Mouse (Mus musculus) embryo, embryonic 11 days (tissue): Measurements from ENCODE around the gene Pde3a.
A peak's percentile ranks its signal among the peaks of the same experiment; 100 is the strongest.

Source experiments
- DNase-seq: peaks from one replicate; pipeline ENCODE4 v3.0.0-alpha.2; 2015

Gene Pde3a

GRCm38 (mm10) chr6:141248691-141249584 lies at the start of gene Pde3a:
TSS of gene Pde3a (plus strand) at chr6:141249269.
- DNase-seq, result no peak

- DNase-seq, result no peak
Measured at GRCm38 (mm10) chr6:141200173-141200615, 48.9 kb upstream of the Pde3a start.

- no peak for DNase-seq
Measured at GRCm38 (mm10) chr6:141207531-141207930, 41.5 kb upstream of the Pde3a start.

GRCm38 (mm10) chr6:141208283-141208872 lies 40.7 kb upstream of the Pde3a start:
- DNase-seq, result no peak

GRCm38 (mm10) chr6:141210021-141210420 lies 39.0 kb upstream of the Pde3a start:
- DNase-seq, result no peak

GRCm38 (mm10) chr6:141221081-141221480 lies 28.0 kb upstream of the Pde3a start:
- DNase-seq, result no peak

GRCm38 (mm10) chr6:141226851-141227657 lies 22.0 kb upstream of the Pde3a start:
- DNase-seq, result no peak

GRCm38 (mm10) chr6:141227658-141228005 lies 21.4 kb upstream of the Pde3a start:
- DNase-seq, result no peak

GRCm38 (mm10) chr6:141232756-141233382 lies 16.2 kb upstream of the Pde3a start:
- no peak for DNase-seq

- DNase-seq, result no peak
Measured at GRCm38 (mm10) chr6:141241809-141242208, 7.3 kb upstream of the Pde3a start.

- DNase-seq, result no peak
Measured at GRCm38 (mm10) chr6:141245089-141245488, 4.0 kb upstream of the Pde3a start.

GRCm38 (mm10) chr6:141246391-141246790 lies 2.7 kb upstream of the Pde3a start:
- no peak for DNase-seq

GRCm38 (mm10) chr6:141248081-141248480 lies 988 bp upstream of the Pde3a start:
- no peak for DNase-seq

GRCm38 (mm10) chr6:141249585-141250295 lies 671 bp downstream of the Pde3a start:
- peak; percentile 81 for DNase-seq

- DNase-seq, result no peak
Measured at GRCm38 (mm10) chr6:141250296-141250629, 1.2 kb downstream of the Pde3a start.

GRCm38 (mm10) chr6:141250984-141251383 lies 1.9 kb downstream of the Pde3a start:
- DNase-seq, result no peak

- no peak for DNase-seq
Measured at GRCm38 (mm10) chr6:141252520-141252919, 3.5 kb downstream of the Pde3a start.

GRCm38 (mm10) chr6:141254956-141255355 lies 5.9 kb downstream of the Pde3a start:
- no peak for DNase-seq

- no peak for DNase-seq
Measured at GRCm38 (mm10) chr6:141256896-141257295, 7.8 kb downstream of the Pde3a start.

- no peak for DNase-seq
Measured at GRCm38 (mm10) chr6:141257434-141258202, 8.5 kb downstream of the Pde3a start.

GRCm38 (mm10) chr6:141265257-141265656 lies 16.2 kb downstream of the Pde3a start:
- DNase-seq, result no peak
